In genomic region chr11:99022384-99022933, GRCm38 (mm10) we compare ENCODE assay signal across 9 mouse cellular contexts. TPM values are rescaled to one million over a fixed set of nuclear protein-coding genes. Genes with fewer than 3 reads are reported as not detected.
DNase-seq lines count a peak whose midpoint lies in the region; ATAC-seq and TF ChIP-seq lines count a peak whose summit lies in the region.
"Had no signal": no experiment of that assay in that cellular context is flagged by ENCODE, and none has a peak within 500 bp of the region (broad histone marks: within the 10 kb centered on the region; RNA-seq: fewer than 3 reads in every experiment).

No protein-coding gene starts in this region.

- peaks cover 26% of the 10 kb centered on the region for H3K36me3 ChIP-seq in heart, embryonic 11.5 days (ENCODE audit: control insufficient read depth, insufficient read depth, low read length)
- no peaks in the 10 kb centered on the region for H3K36me3 ChIP-seq in heart, adult 2 months (ENCODE audit: control insufficient read depth, insufficient read depth, low read length)
- H3K36me3 ChIP-seq in CH12.LX (replicated peaks in 1 of 2; ENCODE audit: control insufficient read depth in 1 of 2, insufficient read depth in 1 of 2, low read length in 1 of 2) = peaks cover 33 to 50% of the 10 kb centered on the region in 2 experiments
- H3K36me3 ChIP-seq in forebrain, embryonic 15.5 days = no peaks in the 10 kb centered on the region
- peaks cover 56% of the 10 kb centered on the region for H3K36me3 ChIP-seq in liver, embryonic 13.5 days

- intact Hi-C loops in heart, adult 2 months (cut with DNase I) = no loop called here
- intact Hi-C loops in left cerebral cortex, postnatal 4 days (cut with DNase I) = no loop called here

- no peaks in the 10 kb centered on the region for H3K27me3 ChIP-seq in heart, embryonic 11.5 days (ENCODE audit: control insufficient read depth, insufficient read depth, low read length)
- no peaks in the 10 kb centered on the region for H3K27me3 ChIP-seq in heart, adult 2 months (ENCODE audit: control insufficient read depth, insufficient read depth, low read length)
- no peaks in the 10 kb centered on the region for H3K27me3 ChIP-seq in CH12.LX (replicated peaks)
- H3K27me3 ChIP-seq in forebrain, embryonic 15.5 days = no peaks in the 10 kb centered on the region
- no peaks in the 10 kb centered on the region for H3K27me3 ChIP-seq in liver, embryonic 13.5 days

- no peak for DNase-seq in heart, adult 2 months
- DNase-seq in CH12.LX (ENCODE audit: extremely low read depth) = no peak
- no peak for DNase-seq in liver, embryonic 13.5 days
- DNase-seq in left cerebral cortex, postnatal 4 days = no peak
- DNase-seq in embryo, embryonic 10.5 days (ENCODE audit: low spot score) = no peak
- no peak for DNase-seq in left cerebral cortex, adult 9 months (ENCODE audit: low spot score in 2 of 2)
- DNase-seq: adrenal gland, adult 8-10 months had no signal

- no peak overlapping the region for H3K27ac ChIP-seq in heart, embryonic 11.5 days (ENCODE audit: low read depth, low read length)
- no peak overlapping the region for H3K27ac ChIP-seq in heart, adult 2 months
- no peak overlapping the region for H3K27ac ChIP-seq in CH12.LX (ENCODE audit: insufficient read depth, low read depth)
- no peak overlapping the region for H3K27ac ChIP-seq in forebrain, embryonic 15.5 days (replicated peaks)
- peak overlapping the region; percentile 19; the same call in 1 of the 2 replicates for H3K27ac ChIP-seq in liver, embryonic 13.5 days

- no peaks in the 10 kb centered on the region for H3K79me2 ChIP-seq in heart, adult 2 months (replicated peaks; ENCODE audit: control insufficient read depth, insufficient read depth, low read length)
- H3K79me2 ChIP-seq in CH12.LX (replicated peaks; ENCODE audit: control insufficient read depth, extremely low read depth, insufficient read depth, poor library complexity, severe bottlenecking) = peaks cover 64% of the 10 kb centered on the region

- H3K9ac ChIP-seq in heart, embryonic 11.5 days (ENCODE audit: low read depth, low read length) = 0 out of 2 replicates have a peak overlapping the region, but pooled peaks have one; percentile 29
- no peak overlapping the region for H3K9ac ChIP-seq in heart, adult 2 months (ENCODE audit: low read depth, low read length)
- peak overlapping the region; percentile 86 for H3K9ac ChIP-seq in CH12.LX (ENCODE audit: insufficient read depth, low read depth)
- H3K9ac ChIP-seq in forebrain, embryonic 15.5 days (replicated peaks) = peak overlapping the region; percentile 32
- peak overlapping the region; percentile 92 for H3K9ac ChIP-seq in liver, embryonic 13.5 days

- dilution Hi-C loops in CH12.LX (cut with MboI; ENCODE audit: extremely low pct_ligation_motif_present, extremely low pct_unique_long_range_greater_than_20kb, low sequenced_read_pairs) = no loop called here

- 82% methylated on average over 5 of the region's 5 CpGs for WGBS in heart, embryonic 11.5 days (ENCODE audit: insufficient replicate concordance)
- WGBS in heart, adult 2 months = 85% methylated on average over 5 of the region's 5 CpGs
- 75% methylated on average over 5 of the region's 5 CpGs for WGBS in forebrain, embryonic 15.5 days
- WGBS in liver, embryonic 13.5 days (ENCODE audit: insufficient replicate concordance) = 72% methylated on average over 5 of the region's 5 CpGs

- TF ChIP-seq CTCF in heart, adult 2 months (IDR thresholded peaks at IDR 0.05) = no peak
- TF ChIP-seq CTCF in CH12.LX (conservative IDR thresholded peaks at IDR 0.05 in 1 of 2, IDR thresholded peaks at IDR 0.05 in 1 of 2; ENCODE audit: low read depth in 2 of 2, low read length in 2 of 2) = no peak

- peak overlapping the region; percentile 89 for H3K4me3 ChIP-seq in heart, embryonic 11.5 days (ENCODE audit: low read depth, low read length)
- no peak overlapping the region for H3K4me3 ChIP-seq in heart, adult 2 months
- peak overlapping the region; percentile 71 to 98 (median 75) for H3K4me3 ChIP-seq in CH12.LX (replicated peaks in 1 of 3; ENCODE audit: low read depth in 2 of 3, low read length in 2 of 3, poor library complexity in 1 of 3)
- peak overlapping the region; percentile 61 for H3K4me3 ChIP-seq in forebrain, embryonic 15.5 days
- peak overlapping the region; percentile 78 for H3K4me3 ChIP-seq in liver, embryonic 13.5 days (replicated peaks)

- no peak for TF ChIP-seq POLR2A in heart, adult 2 months (IDR thresholded peaks at IDR 0.05; ENCODE audit: insufficient read depth, low read depth, low read length)
- TF ChIP-seq POLR2A in CH12.LX (IDR thresholded peaks at IDR 0.05; ENCODE audit: low read depth, low read length) = no peak

- TF ChIP-seq RAD21 in CH12.LX (IDR thresholded peaks at IDR 0.05; ENCODE audit: low read depth, low read length) = no peak

- H3K9me3 ChIP-seq in heart, embryonic 11.5 days (replicated peaks; ENCODE audit: control insufficient read depth, low read length) = no peaks in the 10 kb centered on the region
- no peaks in the 10 kb centered on the region for H3K9me3 ChIP-seq in CH12.LX (replicated peaks; ENCODE audit: low read length)
- no peaks in the 10 kb centered on the region for H3K9me3 ChIP-seq in forebrain, embryonic 15.5 days
- H3K9me3 ChIP-seq in liver, embryonic 13.5 days (replicated peaks) = no peaks in the 10 kb centered on the region

- ATAC-seq in heart, embryonic 11.5 days (replicated peaks; ENCODE audit: insufficient number of reproducible peaks, low FRiP score, low TSS enrichment) = no peak
- ATAC-seq in forebrain, embryonic 15.5 days (replicated peaks) = no peak
- no peak for ATAC-seq in liver, embryonic 13.5 days (ENCODE audit: low read depth)

- in situ Hi-C loops in CH12.LX (cut with MboI; ENCODE audit: low pct_ligation_motif_present, low pct_unique_long_range_greater_than_20kb, low sequenced_read_pairs) = loop anchor here (5.0 kb wide), 1 partner anchor 105 kb away; no protein-coding TSS in a partner anchor

- no peaks in the 10 kb centered on the region for H3K4me1 ChIP-seq in heart, embryonic 11.5 days (ENCODE audit: control insufficient read depth, insufficient read depth, low read length)
- no peaks in the 10 kb centered on the region for H3K4me1 ChIP-seq in heart, adult 2 months (ENCODE audit: control insufficient read depth, insufficient read depth, low read length)
- H3K4me1 ChIP-seq in CH12.LX (ENCODE audit: control insufficient read depth in 1 of 2, insufficient read depth in 2 of 2) = peaks cover 4 to 49% of the 10 kb centered on the region in 2 experiments
- H3K4me1 ChIP-seq in forebrain, embryonic 15.5 days = peaks cover 19% of the 10 kb centered on the region
- peaks cover 47% of the 10 kb centered on the region for H3K4me1 ChIP-seq in liver, embryonic 13.5 days (replicated peaks)

- H3K4me2 ChIP-seq in heart, embryonic 11.5 days = peak overlapping the region; percentile 63
- peak overlapping the region; percentile 97 for H3K4me2 ChIP-seq in CH12.LX (ENCODE audit: insufficient read depth, low read depth, poor library complexity, severe bottlenecking)
- H3K4me2 ChIP-seq in forebrain, embryonic 15.5 days (replicated peaks) = peak overlapping the region; percentile 63
- peak overlapping the region; percentile 80 for H3K4me2 ChIP-seq in liver, embryonic 13.5 days

- no peak for TF ChIP-seq EP300 in heart, adult 2 months (IDR thresholded peaks at IDR 0.05; ENCODE audit: insufficient read depth, low read depth, low read length)
- TF ChIP-seq EP300 in CH12.LX (IDR thresholded peaks at IDR 0.05; ENCODE audit: low read length) = no peak

TF ChIP-seq in CH12.LX, 34 proteins besides CTCF, POLR2A, EP300 and RAD21 (continues in another document):
- no peak for TF ChIP-seq TBP (conservative IDR thresholded peaks at IDR 0.05; ENCODE audit: low read depth, low read length)
- no peak for TF ChIP-seq E2F4 (IDR thresholded peaks at IDR 0.05; ENCODE audit: insufficient replicate concordance, low read depth, low read length)
- TF ChIP-seq MXI1 (IDR thresholded peaks at IDR 0.05; ENCODE audit: low read depth, low read length) = peak; percentile 80
- TF ChIP-seq ZMIZ1 (IDR thresholded peaks at IDR 0.05; ENCODE audit: low read depth, low read length) = no peak
- no peak for TF ChIP-seq PAX5 (IDR thresholded peaks at IDR 0.05; ENCODE audit: low read length)
- no peak for TF ChIP-seq RCOR1 (conservative IDR thresholded peaks at IDR 0.05; ENCODE audit: low read depth, low read length)
- TF ChIP-seq NRF1 (IDR thresholded peaks at IDR 0.05; ENCODE audit: low read depth, low read length) = no peak
- TF ChIP-seq ZC3H11A (IDR thresholded peaks at IDR 0.05; ENCODE audit: low read depth, low read length) = no peak

RNA-seq across cellular contexts. Expression of gene Top2a, which starts 1.5 kb away (rescaled TPM):
- polyA plus RNA-seq in heart, embryonic 11.5 days (2014; fragmentation: Nextera tagmentation; extraction: Ambion mirVana) = 220 and 244 TPM in 2 replicates
- 1 to 10 TPM; 1.4 to 2.3 TPM for total RNA-seq in heart, adult 2 months (2021)
- polyA plus RNA-seq in heart, adult 2 months (2012; rRNA removed) = 0.27 and 0.56 TPM in 2 replicates
- total RNA-seq in CH12.LX (2012; rRNA removed) (400 and 420 TPM in 2 replicates), CH12.LX (2014; rRNA removed) (385 and 423 TPM in 2 replicates)
- polyA plus RNA-seq in CH12.LX (2012; ENCODE audit: insufficient read length, low read depth) = 422 and 444 TPM in 2 replicates
- 126 and 141 TPM in 2 replicates for polyA plus RNA-seq in forebrain, embryonic 15.5 days (2015; fragmentation: Nextera tagmentation; extraction: Ambion mirVana)
- polyA plus RNA-seq in liver, embryonic 13.5 days (2015; fragmentation: Nextera tagmentation; extraction: Ambion mirVana) = 208 and 245 TPM in 2 replicates
- total RNA-seq in left cerebral cortex, postnatal 4 days (2021) = 10 to 100 TPM; 28.2 to 28.4 TPM

RNA-seq across cellular contexts. Expression of gene Igfbp4, which starts 18.6 kb away (rescaled TPM):
- 284 and 289 TPM in 2 replicates for polyA plus RNA-seq in heart, embryonic 11.5 days (2014; fragmentation: Nextera tagmentation; extraction: Ambion mirVana)
- 10 to 100 TPM; 81.8 to 84.2 TPM for total RNA-seq in heart, adult 2 months (2021)
- polyA plus RNA-seq in heart, adult 2 months (2012; rRNA removed) = 163 and 216 TPM in 2 replicates
- total RNA-seq in CH12.LX (2012; rRNA removed) (0.04 and 0.21 TPM in 2 replicates), CH12.LX (2014; rRNA removed) (not detected in 2 replicates)
- 0.16 and 0.20 TPM in 2 replicates for polyA plus RNA-seq in CH12.LX (2012; ENCODE audit: insufficient read length, low read depth)
- 138 and 142 TPM in 2 replicates for polyA plus RNA-seq in forebrain, embryonic 15.5 days (2015; fragmentation: Nextera tagmentation; extraction: Ambion mirVana)
- polyA plus RNA-seq in liver, embryonic 13.5 days (2015; fragmentation: Nextera tagmentation; extraction: Ambion mirVana) = 168 and 194 TPM in 2 replicates
- total RNA-seq in left cerebral cortex, postnatal 4 days (2021) = 10 to 100 TPM; 66.1 to 80.1 TPM

RNA-seq across cellular contexts. Expression of gene Gjd3, which starts 39.6 kb away (rescaled TPM):
- 1.3 and 1.5 TPM in 2 replicates for polyA plus RNA-seq in heart, embryonic 11.5 days (2014; fragmentation: Nextera tagmentation; extraction: Ambion mirVana)
- under 1 TPM; 0.27 to 0.31 TPM for total RNA-seq in heart, adult 2 months (2021)
- 0.94 and 1.6 TPM in 2 replicates for polyA plus RNA-seq in heart, adult 2 months (2012; rRNA removed)
- total RNA-seq in CH12.LX (2012; rRNA removed) (0.47 and 0.50 TPM in 2 replicates), CH12.LX (2014; rRNA removed) (not detected in 2 replicates)
- not detected in 2 replicates for polyA plus RNA-seq in CH12.LX (2012; ENCODE audit: insufficient read length, low read depth)
- 0.62 and 0.84 TPM in 2 replicates for polyA plus RNA-seq in forebrain, embryonic 15.5 days (2015; fragmentation: Nextera tagmentation; extraction: Ambion mirVana)
- not detected in 2 replicates for polyA plus RNA-seq in liver, embryonic 13.5 days (2015; fragmentation: Nextera tagmentation; extraction: Ambion mirVana)
- 1 to 10 TPM; 2.2 to 3.4 TPM for total RNA-seq in left cerebral cortex, postnatal 4 days (2021)
- total RNA-seq: adrenal gland, adult 8-10 months had no signal

Comparison
In these comparisons a context has a peak if more than half of its experiments do, and no peak if none do; other contexts are left out.
1. RNA of gene Top2a, which starts 1.5 kb away (polyA plus RNA-seq): 422 to 444 TPM in CH12.LX, 220 to 244 TPM in heart, embryonic 11.5 days, 208 to 245 TPM in liver, embryonic 13.5 days and 126 to 141 TPM in forebrain, embryonic 15.5 days; 0.27 to 0.56 TPM in heart, adult 2 months; every median in the first group is over 10 times any median in the second.
2. RNA of gene Igfbp4, which starts 18.6 kb away (polyA plus RNA-seq): 284 to 289 TPM in heart, embryonic 11.5 days, 168 to 194 TPM in liver, embryonic 13.5 days, 163 to 216 TPM in heart, adult 2 months and 138 to 142 TPM in forebrain, embryonic 15.5 days; 0.16 to 0.20 TPM in CH12.LX; every median in the first group is over 100 times any median in the second.
3. Peak in every context shown above with its lines, with median percentiles within 50 percentile points of each other: H3K4me2 ChIP-seq.